In the genomic region with DNA sequence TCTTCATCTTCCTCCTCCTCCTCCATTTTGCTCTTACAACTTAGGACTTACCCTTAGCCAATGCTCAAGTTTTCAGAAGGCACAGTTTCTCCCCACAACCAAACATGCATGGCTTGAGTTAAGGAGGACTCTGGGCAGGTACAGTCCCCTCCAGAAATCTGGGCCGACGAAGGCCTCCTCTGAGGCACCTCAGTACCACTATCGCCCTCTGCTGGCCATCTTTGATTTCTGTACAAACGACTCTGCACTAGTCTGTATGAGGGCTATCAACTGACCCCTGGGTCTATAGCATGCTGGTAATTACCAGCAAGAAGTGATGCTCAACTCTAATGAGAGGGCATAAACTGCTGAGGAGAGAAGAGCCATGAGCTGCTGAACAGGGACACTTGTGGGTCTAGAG, we compare ENCODE assay signal across 9 mouse cellular contexts. TPM values are rescaled to one million over a fixed set of nuclear protein-coding genes. Genes with fewer than 3 reads are reported as not detected.
DNase-seq lines count a peak whose midpoint lies in the region; ATAC-seq and TF ChIP-seq lines count a peak whose summit lies in the region.
"Had no signal": no experiment of that assay in that cellular context is flagged by ENCODE, and none has a peak within 500 bp of the region (broad histone marks: within the 10 kb centered on the region; RNA-seq: fewer than 3 reads in every experiment).

No protein-coding gene starts in this region.

- no peak for ATAC-seq in liver, postnatal 0 days
- no peak for ATAC-seq in frontal cortex, adult (ENCODE audit: low TSS enrichment)

- H3K36me3 ChIP-seq in liver, postnatal 0 days (replicated peaks; ENCODE audit: insufficient read depth, low read length): no peaks in the 10 kb centered on the region

- H3K9ac ChIP-seq in liver, postnatal 0 days (replicated peaks): no peak overlapping the region

- H3K4me1 ChIP-seq in liver, postnatal 0 days (ENCODE audit: insufficient read depth): peaks cover 1% of the 10 kb centered on the region

- TF ChIP-seq EP300 in liver, postnatal 0 days (IDR thresholded peaks at IDR 0.05; ENCODE audit: low read depth): no peak

- peak; percentile 81 for TF ChIP-seq CTCF in liver, postnatal 0 days (IDR thresholded peaks at IDR 0.05; ENCODE audit: low read depth)

- H3K27ac ChIP-seq in liver, postnatal 0 days (ENCODE audit: low read depth): no peak overlapping the region

- no peaks in the 10 kb centered on the region for H3K9me3 ChIP-seq in liver, postnatal 0 days (ENCODE audit: low read length)

- no peak overlapping the region for H3K4me3 ChIP-seq in liver, postnatal 0 days (ENCODE audit: low read depth, low read length)
- H3K4me3 ChIP-seq: myocyte had no signal

- DNase-seq in left cerebral cortex, adult 18-20 months (ENCODE audit: low spot score in 2 of 2): peak; percentile 55 to 83
- no peak for DNase-seq in left cerebral cortex, adult 8-10 months (ENCODE audit: low spot score in 2 of 2)
- DNase-seq in R1 (ENCODE audit: low read depth, low spot score): peak; percentile 81
- DNase-seq in cerebellum, adult 9-11 months: peak; percentile 69
- peak; percentile 61 to 71 for DNase-seq in heart, postnatal 36 days
- peak; percentile 76 for DNase-seq in liver, postnatal 0 days
- peak; percentile 85 for DNase-seq in retina, postnatal 1 day

- 6% methylated on average over 4 of the region's 4 CpGs for WGBS in liver, postnatal 0 days (ENCODE audit: insufficient replicate concordance)

- H3K4me2 ChIP-seq in liver, postnatal 0 days (ENCODE audit: low read depth, low read length): no peak overlapping the region

- H3K27me3 ChIP-seq in liver, postnatal 0 days (ENCODE audit: insufficient read depth, low read length): peaks cover 4% of the 10 kb centered on the region

- intact Hi-C loops in heart, postnatal 36 days (cut with DNase I): loop anchor here (1.0 kb wide), 1 partner anchor 282 kb away; no protein-coding TSS in a partner anchor

RNA-seq across cellular contexts. Expression of a gene that starts 4.5 kb away (rescaled TPM):
- total RNA-seq in left cerebral cortex, adult 18-20 months (2021): 100 to 1,000 TPM; 149 to 165 TPM
- 100 to 1,000 TPM; 171 to 226 (median 187) TPM for total RNA-seq in left cerebral cortex, adult 8-10 months (2022)
- under 1 TPM in 1 of 2 experiments, not detected in 1; 0.28 TPM for total RNA-seq in heart, postnatal 36 days (2021)
- 0.12 and 0.19 TPM in 2 replicates for polyA plus RNA-seq in liver, postnatal 0 days (2015; fragmentation: Nextera tagmentation; extraction: Ambion mirVana)

RNA-seq across cellular contexts. Expression of a gene that starts 47.4 kb away (rescaled TPM):
- 1 to 10 TPM; 2.3 to 3.4 TPM for total RNA-seq in left cerebral cortex, adult 18-20 months (2021)
- 1 to 10 TPM; 2.0 to 5.2 (median 3.2) TPM for total RNA-seq in left cerebral cortex, adult 8-10 months (2022)
- 10 to 100 TPM; 18.9 to 19.5 TPM for total RNA-seq in heart, postnatal 36 days (2021)
- polyA plus RNA-seq in liver, postnatal 0 days (2015; fragmentation: Nextera tagmentation; extraction: Ambion mirVana): 6.0 and 6.8 TPM in 2 replicates

Comparison
In these comparisons a context has a peak if more than half of its experiments do, and no peak if none do; other contexts are left out.
1. DNase-seq: peak in left cerebral cortex, adult 18-20 months (2 of 2), R1 (single experiment), cerebellum, adult 9-11 months (single experiment), heart, postnatal 36 days (2 of 2), liver, postnatal 0 days (single experiment) and retina, postnatal 1 day (single experiment); none in left cerebral cortex, adult 8-10 months (0 of 2).
2. RNA of a gene that starts 4.5 kb away (total RNA-seq): 171 to 226 TPM in left cerebral cortex, adult 8-10 months and 149 to 165 TPM in left cerebral cortex, adult 18-20 months; 0.28 TPM in heart, postnatal 36 days; every median in the first group is over 100 times any median in the second.